In genomic region chr9:69453901-69454666, GRCm38 (mm10) we compare ENCODE assay signal across 8 mouse cellular contexts. TPM values are rescaled to one million over a fixed set of nuclear protein-coding genes. Genes with fewer than 3 reads are reported as not detected.
DNase-seq lines count a peak whose midpoint lies in the region; ATAC-seq lines count a peak whose summit lies in the region.

No protein-coding gene starts in this region.

- peak; percentile 40 for ATAC-seq in activated CD4-positive, CD25-positive, alpha-beta regulatory T cell, adult 4 months
- ATAC-seq in forebrain, embryonic 16.5 days = no peak; the same call in 1 of the 2 replicates

- H3K4me1 ChIP-seq in forebrain, embryonic 16.5 days (replicated peaks; ENCODE audit: control insufficient read depth, insufficient read depth, low read length) = peaks cover 23% of the 10 kb centered on the region
- H3K4me1 ChIP-seq in midbrain, embryonic 10.5 days = peaks cover 35% of the 10 kb centered on the region

- H3K9ac ChIP-seq in forebrain, embryonic 16.5 days (replicated peaks; ENCODE audit: low read depth, low read length) = peak overlapping the region; percentile 56

- WGBS in forebrain, embryonic 16.5 days = 8% methylated on average over 32 of the region's 32 CpGs
- 7% methylated on average over 32 of the region's 32 CpGs for WGBS in midbrain, embryonic 10.5 days

- no peaks in the 10 kb centered on the region for H3K9me3 ChIP-seq in forebrain, embryonic 16.5 days (ENCODE audit: control insufficient read depth, low read length)
- no peaks in the 10 kb centered on the region for H3K9me3 ChIP-seq in midbrain, embryonic 10.5 days (replicated peaks)

- H3K4me3 ChIP-seq in forebrain, embryonic 16.5 days (replicated peaks; ENCODE audit: low read length) = peak overlapping the region; percentile 48
- H3K4me3 ChIP-seq in midbrain, embryonic 10.5 days = peak overlapping the region; percentile 64

- no peaks in the 10 kb centered on the region for H3K36me3 ChIP-seq in forebrain, embryonic 16.5 days (ENCODE audit: control insufficient read depth, insufficient read depth)
- H3K36me3 ChIP-seq in midbrain, embryonic 10.5 days = no peaks in the 10 kb centered on the region

- peak overlapping the region; percentile 86 for H3K4me2 ChIP-seq in forebrain, embryonic 16.5 days (ENCODE audit: low read length)

- intact Hi-C loops in gastrocnemius, postnatal 14 days (cut with DNase I; ENCODE audit: low total_unique reads) = no loop called here

- H3K27me3 ChIP-seq in forebrain, embryonic 16.5 days (replicated peaks; ENCODE audit: control insufficient read depth, insufficient read depth, low read length) = peaks cover 14% of the 10 kb centered on the region
- peaks cover 54% of the 10 kb centered on the region for H3K27me3 ChIP-seq in midbrain, embryonic 10.5 days (ENCODE audit: low read depth, poor library complexity, severe bottlenecking)

- peak overlapping the region; percentile 44; the same call in 1 of the 2 replicates for H3K27ac ChIP-seq in forebrain, embryonic 16.5 days (ENCODE audit: low read length)
- H3K27ac ChIP-seq in midbrain, embryonic 10.5 days (replicated peaks) = peak overlapping the region; percentile 79

- DNase-seq in gastrocnemius, postnatal 14 days = peak; percentile 54
- no peak for DNase-seq in gastrocnemius, adult 18-20 months (ENCODE audit: low spot score)
- DNase-seq in kidney, postnatal 10 days = peak; percentile 65
- no peak for DNase-seq in midbrain, embryonic 10.5 days (ENCODE audit: low spot score)
- DNase-seq in thymus, postnatal 25 days = peak; percentile 59
- no peak for DNase-seq in cerebellum, adult 11-12 months

RNA-seq across cellular contexts. Expression of gene Anxa2, which starts 0.7 kb away (rescaled TPM):
- total RNA-seq in gastrocnemius, postnatal 14 days (2021) = 100 to 1,000 TPM in 1 of 2 experiments, 10 to 100 TPM in 1; 90.8 to 119 TPM
- 10 to 100 TPM; 29.4 to 53.6 TPM for total RNA-seq in gastrocnemius, adult 18-20 months (2021)
- 100 to 1,000 TPM; 237 to 239 TPM for polyA plus RNA-seq in activated CD4-positive, CD25-positive, alpha-beta regulatory T cell, adult 4 months (2017; shearing (Covaris generic))
- 82.2 and 115 TPM in 2 replicates for polyA plus RNA-seq in forebrain, embryonic 16.5 days (2015; fragmentation: Nextera tagmentation; extraction: Ambion mirVana)
- polyA plus RNA-seq in midbrain, embryonic 10.5 days (2016; fragmentation: Nextera tagmentation; extraction: Ambion mirVana) = 133 and 178 TPM in 2 replicates

RNA-seq across cellular contexts. Expression of gene Ice2, which starts 56.4 kb away (rescaled TPM):
- total RNA-seq in gastrocnemius, postnatal 14 days (2021) = 1 to 10 TPM; 5.0 to 6.4 TPM
- total RNA-seq in gastrocnemius, adult 18-20 months (2021) = 1 to 10 TPM; 4.5 to 5.3 TPM
- polyA plus RNA-seq in activated CD4-positive, CD25-positive, alpha-beta regulatory T cell, adult 4 months (2017; shearing (Covaris generic)) = 10 to 100 TPM; 12.8 to 16.0 TPM
- polyA plus RNA-seq in forebrain, embryonic 16.5 days (2015; fragmentation: Nextera tagmentation; extraction: Ambion mirVana) = 14.1 and 15.9 TPM in 2 replicates
- polyA plus RNA-seq in midbrain, embryonic 10.5 days (2016; fragmentation: Nextera tagmentation; extraction: Ambion mirVana) = 21.9 and 23.2 TPM in 2 replicates

Comparison
In these comparisons a context has a peak if more than half of its experiments do, and no peak if none do; other contexts are left out.
1. DNase-seq: peak in gastrocnemius, postnatal 14 days (single experiment), kidney, postnatal 10 days (single experiment) and thymus, postnatal 25 days (single experiment); none in gastrocnemius, adult 18-20 months (single experiment), midbrain, embryonic 10.5 days (single experiment) and cerebellum, adult 11-12 months (single experiment).